15 mouse cellular contexts compared by ENCODE assay signal in genomic region chr11:100700710-100701109, GRCm38 (mm10). TPM values are rescaled to one million over a fixed set of nuclear protein-coding genes. Genes with fewer than 3 reads are reported as not detected.
A peak's percentile ranks its signal among the peaks of the same experiment; 100 is the strongest.
DNase-seq lines count a peak whose midpoint lies in the region; ATAC-seq and TF ChIP-seq lines count a peak whose summit lies in the region.
"Had no signal": no experiment of that assay in that cellular context is flagged by ENCODE, and none has a peak within 500 bp of the region (broad histone marks: within the 10 kb centered on the region; RNA-seq: fewer than 3 reads in every experiment).

No protein-coding gene starts in this region.

- DNase-seq in forebrain, postnatal 0 days, result no peak
- no peak for DNase-seq in kidney, postnatal 10 days
- no peak for DNase-seq in liver, postnatal 0 days
- no peak for DNase-seq in cerebellum, adult 8-10 months
- DNase-seq: cerebellum, adult 18-20 months; thymus, adult 2 months had no signal

- peaks cover 7% of the 10 kb centered on the region; the same call in 1 of the 2 replicates for H3K4me1 ChIP-seq in forebrain, embryonic 13.5 days
- no peaks in the 10 kb centered on the region for H3K4me1 ChIP-seq in forebrain, postnatal 0 days (ENCODE audit: insufficient read depth)
- peaks cover 5% of the 10 kb centered on the region; the same call in 1 of the 2 replicates for H3K4me1 ChIP-seq in kidney, embryonic 14.5 days (ENCODE audit: control insufficient read depth, insufficient read depth, low read length)
- H3K4me1 ChIP-seq in midbrain, embryonic 15.5 days, result peaks cover 4% of the 10 kb centered on the region; the same call in 1 of the 2 replicates
- peaks cover 5% of the 10 kb centered on the region for H3K4me1 ChIP-seq in midbrain, embryonic 13.5 days (replicated peaks)
- H3K4me1 ChIP-seq in liver, postnatal 0 days (ENCODE audit: insufficient read depth), result peaks cover 30% of the 10 kb centered on the region

- H3K4me2 ChIP-seq in forebrain, embryonic 13.5 days, result peak overlapping the region; percentile 43; the same call in 1 of the 2 replicates
- H3K4me2 ChIP-seq in forebrain, postnatal 0 days (ENCODE audit: low read depth), result no peak overlapping the region
- H3K4me2 ChIP-seq in kidney, embryonic 14.5 days (replicated peaks; ENCODE audit: low read depth, low read length), result peak overlapping the region; percentile 40; the same call in 1 of the 2 replicates
- 0 out of 2 replicates have a peak overlapping the region, but pooled peaks have one; percentile 21 for H3K4me2 ChIP-seq in midbrain, embryonic 15.5 days
- H3K4me2 ChIP-seq in midbrain, embryonic 13.5 days (replicated peaks), result no peak overlapping the region
- peak overlapping the region; percentile 59; the same call in 1 of the 2 replicates for H3K4me2 ChIP-seq in liver, postnatal 0 days (ENCODE audit: low read depth, low read length)

- no peak overlapping the region for H3K9ac ChIP-seq in forebrain, embryonic 13.5 days
- no peak overlapping the region for H3K9ac ChIP-seq in forebrain, postnatal 0 days
- H3K9ac ChIP-seq in kidney, embryonic 14.5 days (ENCODE audit: low read depth, low read length), result no peak overlapping the region
- H3K9ac ChIP-seq in midbrain, embryonic 15.5 days, result no peak overlapping the region
- no peak overlapping the region for H3K9ac ChIP-seq in midbrain, embryonic 13.5 days (replicated peaks)
- H3K9ac ChIP-seq in liver, postnatal 0 days (replicated peaks), result no peak overlapping the region

- H3K4me3 ChIP-seq in forebrain, embryonic 13.5 days, result no peak overlapping the region
- H3K4me3 ChIP-seq in forebrain, postnatal 0 days (ENCODE audit: low read depth, low read length), result no peak overlapping the region
- H3K4me3 ChIP-seq in kidney, embryonic 14.5 days (ENCODE audit: low read length), result no peak overlapping the region
- no peak overlapping the region for H3K4me3 ChIP-seq in midbrain, embryonic 15.5 days
- H3K4me3 ChIP-seq in midbrain, embryonic 13.5 days (replicated peaks), result no peak overlapping the region
- H3K4me3 ChIP-seq in liver, postnatal 0 days (ENCODE audit: low read depth, low read length), result peak overlapping the region; percentile 33; the same call in 1 of the 2 replicates
- H3K4me3 ChIP-seq: myocyte had no signal

- no peak for TF ChIP-seq EP300 in liver, postnatal 0 days (IDR thresholded peaks at IDR 0.05; ENCODE audit: low read depth)

- WGBS in forebrain, embryonic 13.5 days, result 78% methylated on average over 3 of the region's 3 CpGs
- WGBS in forebrain, postnatal 0 days, result 72% methylated on average over 3 of the region's 3 CpGs
- WGBS in kidney, embryonic 14.5 days, result 68% methylated on average over 3 of the region's 3 CpGs
- 80% methylated on average over 3 of the region's 3 CpGs for WGBS in midbrain, embryonic 15.5 days
- WGBS in midbrain, embryonic 13.5 days, result 78% methylated on average over 3 of the region's 3 CpGs
- 73% methylated on average over 3 of the region's 3 CpGs for WGBS in liver, postnatal 0 days (ENCODE audit: insufficient replicate concordance)

- H3K27me3 ChIP-seq in forebrain, embryonic 13.5 days, result 0 out of 2 replicates have a peak, but pooled peaks cover 4% of the 10 kb centered on the region
- H3K27me3 ChIP-seq in forebrain, postnatal 0 days (ENCODE audit: insufficient read depth, low read length), result no peaks in the 10 kb centered on the region
- no peaks in the 10 kb centered on the region for H3K27me3 ChIP-seq in kidney, embryonic 14.5 days (ENCODE audit: control insufficient read depth, insufficient read depth, low read length)
- no peaks in the 10 kb centered on the region; the same call in 1 of the 2 replicates for H3K27me3 ChIP-seq in midbrain, embryonic 15.5 days (replicated peaks)
- peaks cover 14% of the 10 kb centered on the region; the same call in 1 of the 2 replicates for H3K27me3 ChIP-seq in midbrain, embryonic 13.5 days
- H3K27me3 ChIP-seq in liver, postnatal 0 days (ENCODE audit: insufficient read depth, low read length), result no peaks in the 10 kb centered on the region

- H3K9me3 ChIP-seq in forebrain, embryonic 13.5 days (replicated peaks), result no peaks in the 10 kb centered on the region
- H3K9me3 ChIP-seq in forebrain, postnatal 0 days (ENCODE audit: low read length), result no peaks in the 10 kb centered on the region
- no peaks in the 10 kb centered on the region for H3K9me3 ChIP-seq in kidney, embryonic 14.5 days (ENCODE audit: control insufficient read depth, low read length)
- H3K9me3 ChIP-seq in midbrain, embryonic 15.5 days, result no peaks in the 10 kb centered on the region
- H3K9me3 ChIP-seq in midbrain, embryonic 13.5 days, result no peaks in the 10 kb centered on the region
- no peaks in the 10 kb centered on the region for H3K9me3 ChIP-seq in liver, postnatal 0 days (ENCODE audit: low read length)

- no peak overlapping the region for H3K27ac ChIP-seq in forebrain, embryonic 13.5 days
- no peak overlapping the region for H3K27ac ChIP-seq in forebrain, postnatal 0 days (ENCODE audit: low read depth, low read length)
- no peak overlapping the region for H3K27ac ChIP-seq in kidney, embryonic 14.5 days (ENCODE audit: low read depth, low read length)
- H3K27ac ChIP-seq in midbrain, embryonic 15.5 days, result no peak overlapping the region
- H3K27ac ChIP-seq in midbrain, embryonic 13.5 days, result no peak overlapping the region
- H3K27ac ChIP-seq in liver, postnatal 0 days (ENCODE audit: low read depth), result no peak overlapping the region

- TF ChIP-seq CTCF in forebrain, postnatal 0 days (IDR thresholded peaks at IDR 0.05; ENCODE audit: low read depth), result no peak
- no peak for TF ChIP-seq CTCF in liver, postnatal 0 days (IDR thresholded peaks at IDR 0.05; ENCODE audit: low read depth)

- no peak for ATAC-seq in forebrain, embryonic 13.5 days
- ATAC-seq in forebrain, postnatal 0 days, result no peak
- no peak for ATAC-seq in kidney, embryonic 14.5 days (ENCODE audit: low FRiP score, low TSS enrichment)
- no peak for ATAC-seq in midbrain, embryonic 15.5 days (replicated peaks)
- no peak for ATAC-seq in midbrain, embryonic 13.5 days
- no peak for ATAC-seq in liver, postnatal 0 days

- H3K36me3 ChIP-seq in forebrain, embryonic 13.5 days (ENCODE audit: poor library complexity, severe bottlenecking), result peaks cover 15% of the 10 kb centered on the region
- H3K36me3 ChIP-seq in forebrain, postnatal 0 days (ENCODE audit: insufficient read depth), result peaks cover 12% of the 10 kb centered on the region
- peaks cover 14% of the 10 kb centered on the region for H3K36me3 ChIP-seq in kidney, embryonic 14.5 days (ENCODE audit: control insufficient read depth, insufficient read depth, low read length)
- H3K36me3 ChIP-seq in midbrain, embryonic 15.5 days (replicated peaks), result peaks cover 2% of the 10 kb centered on the region; the same call in 1 of the 2 replicates
- H3K36me3 ChIP-seq in midbrain, embryonic 13.5 days, result peaks cover 15% of the 10 kb centered on the region
- peaks cover 9% of the 10 kb centered on the region for H3K36me3 ChIP-seq in liver, postnatal 0 days (replicated peaks; ENCODE audit: insufficient read depth, low read length)

RNA-seq across cellular contexts. Expression of gene Dhx58, which starts 3.4 kb away (rescaled TPM):
- 1.8 and 2.1 TPM in 2 replicates for polyA plus RNA-seq in forebrain, embryonic 13.5 days (2015; fragmentation: Nextera tagmentation; extraction: Ambion mirVana)
- 0.69 and 2.3 TPM in 2 replicates for total RNA-seq in forebrain, postnatal 0 days (2014; rRNA removed)
- polyA plus RNA-seq in forebrain, postnatal 0 days (2015; fragmentation: Nextera tagmentation; extraction: Ambion mirVana), result 1.0 and 1.5 TPM in 2 replicates
- 3.2 TPM in 2 replicates for polyA plus RNA-seq in kidney, embryonic 14.5 days (2014; fragmentation: Nextera tagmentation; extraction: Ambion mirVana)
- polyA plus RNA-seq in midbrain, embryonic 15.5 days (2015; fragmentation: Nextera tagmentation; extraction: Ambion mirVana), result 3.5 TPM in 2 replicates
- 2.5 and 2.6 TPM in 2 replicates for polyA plus RNA-seq in midbrain, embryonic 13.5 days (2015; fragmentation: Nextera tagmentation; extraction: Ambion mirVana)
- 3.9 and 4.5 TPM in 2 replicates for polyA plus RNA-seq in liver, postnatal 0 days (2015; fragmentation: Nextera tagmentation; extraction: Ambion mirVana)

RNA-seq across cellular contexts. Expression of gene Zfp385c, which starts 8.5 kb away (rescaled TPM):
- polyA plus RNA-seq in forebrain, embryonic 13.5 days (2015; fragmentation: Nextera tagmentation; extraction: Ambion mirVana), result 0.18 and 0.48 TPM in 2 replicates
- total RNA-seq in forebrain, postnatal 0 days (2014; rRNA removed), result 1.7 and 2.0 TPM in 2 replicates
- polyA plus RNA-seq in forebrain, postnatal 0 days (2015; fragmentation: Nextera tagmentation; extraction: Ambion mirVana), result 0.40 and 1.0 TPM in 2 replicates
- 0.40 and 0.50 TPM in 2 replicates for polyA plus RNA-seq in kidney, embryonic 14.5 days (2014; fragmentation: Nextera tagmentation; extraction: Ambion mirVana)
- 0.70 and 0.99 TPM in 2 replicates for polyA plus RNA-seq in midbrain, embryonic 15.5 days (2015; fragmentation: Nextera tagmentation; extraction: Ambion mirVana)
- 0.45 and 0.70 TPM in 2 replicates for polyA plus RNA-seq in midbrain, embryonic 13.5 days (2015; fragmentation: Nextera tagmentation; extraction: Ambion mirVana)
- polyA plus RNA-seq in liver, postnatal 0 days (2015; fragmentation: Nextera tagmentation; extraction: Ambion mirVana), result not detected in 2 replicates

RNA-seq across cellular contexts. Expression of gene Kat2a, which starts 11.6 kb away (rescaled TPM):
- polyA plus RNA-seq in forebrain, embryonic 13.5 days (2015; fragmentation: Nextera tagmentation; extraction: Ambion mirVana), result 41.6 and 48.7 TPM in 2 replicates
- total RNA-seq in forebrain, postnatal 0 days (2014; rRNA removed), result 41.9 and 42.8 TPM in 2 replicates
- 59.9 and 67.0 TPM in 2 replicates for polyA plus RNA-seq in forebrain, postnatal 0 days (2015; fragmentation: Nextera tagmentation; extraction: Ambion mirVana)
- 44.3 and 74.5 TPM in 2 replicates for polyA plus RNA-seq in kidney, embryonic 14.5 days (2014; fragmentation: Nextera tagmentation; extraction: Ambion mirVana)
- polyA plus RNA-seq in midbrain, embryonic 15.5 days (2015; fragmentation: Nextera tagmentation; extraction: Ambion mirVana), result 67.2 and 70.2 TPM in 2 replicates
- 44.5 and 47.7 TPM in 2 replicates for polyA plus RNA-seq in midbrain, embryonic 13.5 days (2015; fragmentation: Nextera tagmentation; extraction: Ambion mirVana)
- polyA plus RNA-seq in liver, postnatal 0 days (2015; fragmentation: Nextera tagmentation; extraction: Ambion mirVana), result 8.5 and 9.2 TPM in 2 replicates

RNA-seq across cellular contexts. Expression of gene Hspb9, which starts 12.9 kb away (rescaled TPM):
- not detected in 2 replicates for polyA plus RNA-seq in forebrain, embryonic 13.5 days (2015; fragmentation: Nextera tagmentation; extraction: Ambion mirVana)
- not detected in 2 replicates for total RNA-seq in forebrain, postnatal 0 days (2014; rRNA removed)
- 0.21 and 0.22 TPM in 2 replicates for polyA plus RNA-seq in forebrain, postnatal 0 days (2015; fragmentation: Nextera tagmentation; extraction: Ambion mirVana)
- polyA plus RNA-seq in kidney, embryonic 14.5 days (2014; fragmentation: Nextera tagmentation; extraction: Ambion mirVana), result 0.47 TPM in 1 of 2 replicates, not detected in the other
- not detected in 2 replicates for polyA plus RNA-seq in midbrain, embryonic 15.5 days (2015; fragmentation: Nextera tagmentation; extraction: Ambion mirVana)
- 0.26 TPM in 1 of 2 replicates, not detected in the other for polyA plus RNA-seq in midbrain, embryonic 13.5 days (2015; fragmentation: Nextera tagmentation; extraction: Ambion mirVana)
- polyA plus RNA-seq in liver, postnatal 0 days (2015; fragmentation: Nextera tagmentation; extraction: Ambion mirVana), result 0.35 and 0.40 TPM in 2 replicates
- total RNA-seq: gastrocnemius, postnatal 10 days; hematopoietic stem cell, adult 5-6 weeks; left cerebral cortex, adult 8-10 months had no signal
- polyA plus RNA-seq: large intestine, adult 2 months had no signal

RNA-seq across cellular contexts. Expression of gene Rab5c, which starts 37.3 kb away (rescaled TPM):
- 22.7 and 23.1 TPM in 2 replicates for polyA plus RNA-seq in forebrain, embryonic 13.5 days (2015; fragmentation: Nextera tagmentation; extraction: Ambion mirVana)
- 208 and 211 TPM in 2 replicates for total RNA-seq in forebrain, postnatal 0 days (2014; rRNA removed)
- 34.9 and 37.8 TPM in 2 replicates for polyA plus RNA-seq in forebrain, postnatal 0 days (2015; fragmentation: Nextera tagmentation; extraction: Ambion mirVana)
- 46.8 and 92.8 TPM in 2 replicates for polyA plus RNA-seq in kidney, embryonic 14.5 days (2014; fragmentation: Nextera tagmentation; extraction: Ambion mirVana)
- 39.3 and 40.9 TPM in 2 replicates for polyA plus RNA-seq in midbrain, embryonic 15.5 days (2015; fragmentation: Nextera tagmentation; extraction: Ambion mirVana)
- polyA plus RNA-seq in midbrain, embryonic 13.5 days (2015; fragmentation: Nextera tagmentation; extraction: Ambion mirVana), result 27.4 and 29.5 TPM in 2 replicates
- 16.6 and 17.0 TPM in 2 replicates for polyA plus RNA-seq in liver, postnatal 0 days (2015; fragmentation: Nextera tagmentation; extraction: Ambion mirVana)

Comparison
In these comparisons a context has a peak if more than half of its experiments do, and no peak if none do; other contexts are left out.
1. H3K4me2 ChIP-seq: peak in forebrain, embryonic 13.5 days (single experiment), kidney, embryonic 14.5 days (single experiment), midbrain, embryonic 15.5 days (single experiment) and liver, postnatal 0 days (single experiment); none in forebrain, postnatal 0 days (single experiment) and midbrain, embryonic 13.5 days (single experiment).